Mouse (Mus musculus): ENCODE data around the gene Cdc42ep1. TPM values are rescaled to one million over a fixed set of nuclear protein-coding genes. Genes with fewer than 3 reads are reported as not detected.

Cdc42ep1 gene
- polyA plus RNA-seq, 2 experiments = 7.8 to 8.1 TPM

- TF ChIP-seq EP300 (IDR thresholded peaks at IDR 0.05; ENCODE audit: low read depth) = no peak
- no peak for TF ChIP-seq CTCF (IDR thresholded peaks at IDR 0.05; ENCODE audit: low read depth)
- WGBS (ENCODE audit: insufficient replicate concordance) = 35% methylated on average over 8 of the region's 8 CpGs
- no peak within 1 kb of the TSS for H3K9ac ChIP-seq (replicated peaks)
- no peaks in the 10 kb centered on the region for H3K36me3 ChIP-seq (replicated peaks; ENCODE audit: control insufficient read depth, insufficient read depth, low read depth)
- H3K27ac ChIP-seq = no peak within 1 kb of the TSS
- no peaks in the 10 kb centered on the region; the same call in 1 of the 2 replicates for H3K27me3 ChIP-seq (ENCODE audit: control insufficient read depth, insufficient read depth, low read length)
- ATAC-seq (ENCODE audit: insufficient read depth) = no peak
- no peak within 1 kb of the TSS for H3K4me2 ChIP-seq (ENCODE audit: low read depth)
- peaks cover 11 to 20% of the 10 kb centered on the region in 2 experiments for H3K4me1 ChIP-seq (replicated peaks; ENCODE audit: control insufficient read depth in 2 of 2, insufficient read depth in 2 of 2, low read length in 1 of 2)
- no peak for DNase-seq (ENCODE audit: low read depth in 3 of 3, low spot score in 3 of 3)
- H3K4me3 ChIP-seq (ENCODE audit: insufficient read depth in 1 of 2, low read depth in 2 of 2, low read length in 2 of 2) = no peak within 1 kb of the TSS
- H3K9me3 ChIP-seq (ENCODE audit: control insufficient read depth, low read length) = no peaks in the 10 kb centered on the region
Observed at GRCm38 (mm10) chr15:78855303-78855965, 13.0 kb downstream of the Cdc42ep1 start, which contains the start of gene Lgals2. Gene Lgals2, minus strand, starts transcription at chr15:78855529.

- H3K27me3 ChIP-seq (ENCODE audit: control insufficient read depth, insufficient read depth, low read length) = no peaks in the 10 kb centered on the region
- peaks cover 0 to 9% of the 10 kb centered on the region in 2 experiments; a peak in 3 of 4 replicates for H3K4me1 ChIP-seq (replicated peaks; ENCODE audit: control insufficient read depth in 2 of 2, insufficient read depth in 2 of 2, low read length in 1 of 2)
- H3K4me3 ChIP-seq (ENCODE audit: insufficient read depth in 1 of 2, low read depth in 2 of 2, low read length in 2 of 2) = no peak overlapping the region
- H3K4me2 ChIP-seq (ENCODE audit: low read depth) = no peak overlapping the region
- H3K9ac ChIP-seq (replicated peaks) = no peak overlapping the region
- ATAC-seq (ENCODE audit: insufficient read depth) = no peak
- H3K27ac ChIP-seq = no peak overlapping the region
- no peaks in the 10 kb centered on the region for H3K36me3 ChIP-seq (replicated peaks; ENCODE audit: control insufficient read depth, insufficient read depth, low read depth)
- no peaks in the 10 kb centered on the region for H3K9me3 ChIP-seq (ENCODE audit: control insufficient read depth, low read length)
- WGBS (ENCODE audit: insufficient replicate concordance) = 61% methylated on average over 7 of the region's 7 CpGs
- no peak for DNase-seq (ENCODE audit: low read depth in 3 of 3, low spot score in 3 of 3)
- TF ChIP-seq CTCF (IDR thresholded peaks at IDR 0.05; ENCODE audit: low read depth) (no peak), EP300 (IDR thresholded peaks at IDR 0.05; ENCODE audit: low read depth) (no peak)
Observed at GRCm38 (mm10) chr15:78857009-78857408, 14.6 kb downstream of the Cdc42ep1 start.

GRCm38 (mm10) chr15:78859311-78859710 is 16.9 kb downstream of the Cdc42ep1 start:
- no peaks in the 10 kb centered on the region for H3K27me3 ChIP-seq (ENCODE audit: control insufficient read depth, insufficient read depth, low read length)
- H3K4me2 ChIP-seq (ENCODE audit: low read depth) = no peak overlapping the region
- no peaks in the 10 kb centered on the region for H3K36me3 ChIP-seq (replicated peaks; ENCODE audit: control insufficient read depth, insufficient read depth, low read depth)
- H3K9ac ChIP-seq (replicated peaks) = no peak overlapping the region
- no peak overlapping the region for H3K27ac ChIP-seq
- no peaks in the 10 kb centered on the region for H3K9me3 ChIP-seq (ENCODE audit: control insufficient read depth, low read length)
- 46% methylated on average over 4 of the region's 4 CpGs for WGBS (ENCODE audit: insufficient replicate concordance)
- no peak for DNase-seq (ENCODE audit: low read depth in 3 of 3, low spot score in 3 of 3)
- ATAC-seq (ENCODE audit: insufficient read depth) = no peak
- H3K4me3 ChIP-seq (ENCODE audit: insufficient read depth in 1 of 2, low read depth in 2 of 2, low read length in 2 of 2) = no peak overlapping the region
- TF ChIP-seq CTCF (IDR thresholded peaks at IDR 0.05; ENCODE audit: low read depth) = no peak
- TF ChIP-seq EP300 (IDR thresholded peaks at IDR 0.05; ENCODE audit: low read depth) = no peak
- H3K4me1 ChIP-seq (replicated peaks; ENCODE audit: control insufficient read depth in 2 of 2, insufficient read depth in 2 of 2, low read length in 1 of 2) = peaks cover 0 to 10% of the 10 kb centered on the region in 2 experiments; a peak in 3 of 4 replicates

GRCm38 (mm10) chr15:78859714-78860113 is 17.3 kb downstream of the Cdc42ep1 start:
- no peaks in the 10 kb centered on the region for H3K9me3 ChIP-seq (ENCODE audit: control insufficient read depth, low read length)
- H3K4me3 ChIP-seq (ENCODE audit: insufficient read depth in 1 of 2, low read depth in 2 of 2, low read length in 2 of 2) = no peak overlapping the region
- no peaks in the 10 kb centered on the region for H3K27me3 ChIP-seq (ENCODE audit: control insufficient read depth, insufficient read depth, low read length)
- TF ChIP-seq CTCF (IDR thresholded peaks at IDR 0.05; ENCODE audit: low read depth) (no peak), EP300 (IDR thresholded peaks at IDR 0.05; ENCODE audit: low read depth) (no peak)
- no peak for DNase-seq (ENCODE audit: low read depth in 3 of 3, low spot score in 3 of 3)
- no peak overlapping the region for H3K9ac ChIP-seq (replicated peaks)
- no peak overlapping the region for H3K27ac ChIP-seq
- 15% methylated on average over 6 of the region's 6 CpGs for WGBS (ENCODE audit: insufficient replicate concordance)
- H3K36me3 ChIP-seq (replicated peaks; ENCODE audit: control insufficient read depth, insufficient read depth, low read depth) = no peaks in the 10 kb centered on the region
- H3K4me2 ChIP-seq (ENCODE audit: low read depth) = no peak overlapping the region
- H3K4me1 ChIP-seq (replicated peaks; ENCODE audit: control insufficient read depth in 2 of 2, insufficient read depth in 2 of 2, low read length in 1 of 2) = peaks cover 0 to 10% of the 10 kb centered on the region in 2 experiments; a peak in 3 of 4 replicates
- ATAC-seq (ENCODE audit: insufficient read depth) = no peak

GRCm38 (mm10) chr15:78862280-78862679 is 19.9 kb downstream of the Cdc42ep1 start:
- TF ChIP-seq CTCF (IDR thresholded peaks at IDR 0.05; ENCODE audit: low read depth) (no peak), EP300 (IDR thresholded peaks at IDR 0.05; ENCODE audit: low read depth) (no peak)
- Histone ChIP-seq H3K27me3 (ENCODE audit: control insufficient read depth, insufficient read depth, low read length) (no peaks in the 10 kb centered on the region), H3K4me3 (ENCODE audit: insufficient read depth in 1 of 2, low read depth in 2 of 2, low read length in 2 of 2) (no peak overlapping the region), H3K4me1 (replicated peaks; ENCODE audit: control insufficient read depth in 2 of 2, insufficient read depth in 2 of 2, low read length in 1 of 2) (peaks cover 0 to 10% of the 10 kb centered on the region in 2 experiments; a peak in 3 of 4 replicates), H3K9ac (replicated peaks) (no peak overlapping the region), H3K4me2 (ENCODE audit: low read depth) (no peak overlapping the region), H3K36me3 (replicated peaks; ENCODE audit: control insufficient read depth, insufficient read depth, low read depth) (no peaks in the 10 kb centered on the region), H3K9me3 (ENCODE audit: control insufficient read depth, low read length) (no peaks in the 10 kb centered on the region), H3K27ac (no peak overlapping the region)
- ATAC-seq (ENCODE audit: insufficient read depth) (no peak), DNase-seq (ENCODE audit: low read depth in 3 of 3, low spot score in 3 of 3) (no peak)
- WGBS (ENCODE audit: insufficient replicate concordance) = 58% methylated on average over 5 of the region's 5 CpGs
